Mouse (Mus musculus) ES-E14 (cell line): ENCODE data around the gene Clip1.

Experiments used
- CHD2 ChIP-seq: IDR thresholded peaks from 2 replicates; pipeline ENCODE4 v1.6.1; 2014; ENCODE audit warnings: mild to moderate bottlenecking, low read depth, low read length, inconsistent platforms
- HCFC1 ChIP-seq: IDR thresholded peaks from 2 replicates; pipeline ENCODE4 v1.6.1; 2012; ENCODE audit warnings: low read length, inconsistent platforms, borderline replicate concordance; ENCODE audit not compliant: insufficient read depth
- ZC3H11A ChIP-seq: IDR thresholded peaks from 2 replicates; pipeline ENCODE4 v1.6.1; 2012; ENCODE audit warnings: low read depth, mild to moderate bottlenecking, inconsistent platforms, low read length, borderline replicate concordance
- ZNF384 ChIP-seq: IDR thresholded peaks from 2 replicates; pipeline ENCODE4 v1.6.1; 2012; ENCODE audit warnings: low read depth, low read length, inconsistent platforms

- no peak for TF ChIP-seq HCFC1
- no peak for TF ChIP-seq ZNF384
- TF ChIP-seq ZC3H11A = no peak
- TF ChIP-seq CHD2 = no peak
Measured at GRCm38 (mm10) chr5:123603496-123603895, 80.9 kb downstream of the Clip1 start.
